Mouse (Mus musculus) hindbrain, embryonic 10.5 days (tissue): ENCODE measurements around the gene Gm1043. TPM values are rescaled to one million over a fixed set of nuclear protein-coding genes. Genes with fewer than 3 reads are reported as not detected.

Experiments used
- DNase-seq: peaks from one replicate; pipeline ENCODE4 v3.0.0-alpha.2; 2017; ENCODE audit warnings: low spot score
- H3K27ac ChIP-seq: fragments of 300-500 bp; sonication (generic); 2 replicates; pipeline ENCODE4 v1.5.1; 2016; ENCODE audit warnings: mild to moderate bottlenecking, moderate library complexity
- H3K27me3 ChIP-seq: fragments of 300-500 bp; sonication (generic); 2 replicates; pipeline ENCODE4 v1.6.1; 2016; ENCODE audit warnings: mild to moderate bottlenecking; ENCODE audit not compliant: poor library complexity, insufficient read depth, severe bottlenecking
- H3K36me3 ChIP-seq: fragments of 300-500 bp; sonication (generic); 2 replicates; pipeline ENCODE4 v1.6.1; 2016; ENCODE audit warnings: mild to moderate bottlenecking, moderate library complexity
- H3K4me1 ChIP-seq: fragments of 300-500 bp; sonication (generic); replicated peaks from 2 replicates; pipeline ENCODE4 v1.6.1; 2016; ENCODE audit warnings: mild to moderate bottlenecking
- H3K4me3 ChIP-seq: fragments of 300-500 bp; sonication (generic); 2 replicates; pipeline ENCODE4 v1.5.1; 2016; ENCODE audit warnings: mild to moderate bottlenecking, moderate library complexity
- H3K9me3 ChIP-seq: fragments of 300-500 bp; sonication (generic); 2 replicates; pipeline ENCODE4 v1.6.1; 2016; ENCODE audit warnings: mild to moderate bottlenecking, moderate library complexity
- WGBS: fragments of 180-500 bp; shearing (Covaris S2); methylation state at CpG from one replicate; pipeline ENCODE4 v1.1.7; 2016; 5-methylcytosine and 5-hydroxymethylcytosine counted together
- polyA plus RNA-seq: library from polyadenylated mRNA; unstranded; fragments of >200 nt; fragmentation: Nextera tagmentation; extraction: Ambion mirVana; gene quantifications from 2 replicates; pipeline ENCODE4 v1.2.1, GENCODE M21; 2016

Gene Gm1043
- polyA plus RNA-seq = 0.08 TPM in 1 of 2 replicates, not detected in the other

DNA sequence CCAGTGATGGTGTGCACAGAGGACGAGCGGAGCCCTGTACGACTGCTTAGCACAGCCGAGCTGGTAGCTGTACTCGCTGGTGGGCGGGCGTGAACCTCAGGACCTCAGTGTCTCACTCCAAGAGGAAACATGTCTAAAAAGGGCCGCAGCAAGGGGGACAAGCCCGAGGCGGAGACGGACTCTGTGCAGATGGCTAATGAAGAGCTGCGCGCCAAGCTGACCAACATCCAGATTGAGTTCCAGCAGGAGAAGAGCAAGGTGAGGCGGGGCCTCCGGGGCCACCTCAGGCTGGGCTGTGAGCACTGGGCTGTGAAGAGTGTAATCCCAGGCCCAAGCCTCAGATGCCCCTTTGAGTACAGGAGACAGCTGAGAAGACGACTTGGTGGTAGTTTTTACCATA lies at the start of gene Gm1043:
TSS of gene Gm1043 (plus strand) at position 130 of the 400 bp plus-strand sequence.
- Histone ChIP-seq H3K4me1 (peaks cover 13% of the 10 kb centered on the region), H3K9me3 (no peaks in the 10 kb centered on the region), H3K27ac (no peak within 1 kb of the TSS), H3K36me3 (no peaks in the 10 kb centered on the region), H3K27me3 (peaks cover 14% of the 10 kb centered on the region), H3K4me3 (no peak within 1 kb of the TSS)
- 90% methylated on average over 16 of the region's 16 CpGs for WGBS
- DNase-seq = no peak

DNA sequence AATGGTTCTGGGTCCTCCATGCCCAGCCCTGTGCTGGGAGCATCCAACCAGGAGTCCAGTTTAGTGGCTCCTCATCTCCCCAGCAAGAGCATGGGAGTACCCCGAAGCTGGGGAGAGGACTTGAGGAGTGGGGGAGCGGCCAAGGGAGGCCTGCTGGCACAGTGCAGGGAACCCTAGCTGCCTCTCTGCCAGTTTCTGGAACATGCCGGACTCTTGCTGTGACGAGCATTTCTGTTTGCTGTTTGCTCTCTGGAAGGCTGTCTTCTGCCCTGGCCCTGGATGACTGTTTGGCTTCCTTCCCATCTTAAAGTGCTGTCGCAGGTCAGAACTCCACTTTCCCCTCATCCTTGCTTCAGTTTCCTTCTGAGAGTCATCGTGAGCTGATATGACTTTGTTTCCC lies 49.3 kb upstream of the Gm1043 start:
- Histone ChIP-seq H3K9me3 (no peaks in the 10 kb centered on the region), H3K27me3 (peaks cover 19% of the 10 kb centered on the region), H3K4me3 (no peak overlapping the region), H3K27ac (no peak overlapping the region), H3K4me1 (peaks cover 6% of the 10 kb centered on the region), H3K36me3 (no peaks in the 10 kb centered on the region)
- no peak for DNase-seq
- WGBS = 88% methylated on average over 6 of the region's 6 CpGs

DNA sequence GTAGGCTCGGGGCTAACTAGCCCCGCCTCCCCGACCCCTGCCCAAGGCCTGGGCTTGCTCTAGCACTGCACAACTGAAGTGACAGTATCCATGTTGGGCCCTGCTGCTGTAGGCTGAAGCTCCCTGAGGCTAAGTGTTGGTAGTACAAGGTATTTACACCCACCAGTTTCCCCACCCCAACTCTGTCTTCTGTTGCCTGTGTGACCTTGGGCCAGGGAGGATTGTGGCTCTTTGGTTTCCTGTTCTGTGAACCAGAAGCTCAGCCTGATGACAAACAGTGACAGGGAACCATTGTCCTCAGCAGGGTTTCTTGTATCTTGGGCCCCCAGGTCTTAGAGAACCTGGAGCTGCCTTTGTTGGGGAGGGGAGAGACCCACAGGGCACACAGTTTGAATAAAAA lies 48.3 kb upstream of the Gm1043 start:
- Histone ChIP-seq H3K36me3 (no peaks in the 10 kb centered on the region), H3K27me3 (peaks cover 13% of the 10 kb centered on the region), H3K27ac (no peak overlapping the region), H3K9me3 (no peaks in the 10 kb centered on the region), H3K4me1 (peaks cover 14% of the 10 kb centered on the region), H3K4me3 (no peak overlapping the region)
- no peak for DNase-seq
- 78% methylated on average over 3 of the region's 3 CpGs for WGBS

DNA sequence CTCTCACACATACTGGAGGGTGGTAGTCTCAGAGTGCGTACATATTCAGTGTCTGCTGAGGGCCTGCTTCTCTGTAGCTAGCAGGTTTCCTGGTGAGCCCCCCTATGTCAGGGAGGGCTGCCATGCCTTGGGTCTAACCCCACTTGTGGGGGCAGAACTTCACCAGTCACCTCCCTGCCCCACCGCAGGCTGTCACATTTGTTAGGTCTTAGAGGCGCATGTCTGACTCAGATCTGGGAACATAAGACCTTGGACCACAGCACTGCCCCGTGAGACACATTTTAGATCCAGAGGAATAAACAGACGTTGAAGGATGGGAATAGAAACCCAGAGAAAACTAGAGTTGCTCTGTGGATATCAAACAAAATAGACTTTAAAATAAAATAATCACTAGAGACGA lies 45.3 kb upstream of the Gm1043 start:
- H3K27ac ChIP-seq = no peak overlapping the region
- no peak overlapping the region for H3K4me3 ChIP-seq
- WGBS = 83% methylated on average over 6 of the region's 6 CpGs
- no peaks in the 10 kb centered on the region for H3K36me3 ChIP-seq
- no peaks in the 10 kb centered on the region for H3K9me3 ChIP-seq
- peaks cover 8% of the 10 kb centered on the region; the same call in 1 of the 2 replicates for H3K27me3 ChIP-seq
- DNase-seq = no peak
- peaks cover 18% of the 10 kb centered on the region for H3K4me1 ChIP-seq

DNA sequence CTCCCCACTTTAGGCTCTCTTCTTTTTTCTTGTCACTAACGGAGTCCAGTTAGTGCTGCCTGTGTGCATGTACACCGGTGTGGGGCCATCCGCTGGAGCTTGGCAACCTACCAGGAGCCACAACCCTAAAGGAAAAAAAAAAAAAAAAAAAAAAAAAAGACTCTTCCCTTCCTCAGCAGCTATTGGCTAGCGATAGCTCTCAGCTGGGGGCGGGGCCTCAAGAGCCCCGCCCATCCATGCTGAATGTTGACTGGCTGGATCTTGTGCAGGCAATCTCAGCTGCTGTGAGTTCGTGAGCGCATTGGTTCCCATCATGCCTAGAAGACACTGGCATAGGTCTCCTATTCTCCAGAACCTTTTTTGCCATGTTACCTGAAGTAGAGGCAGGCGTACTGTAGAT lies 44.5 kb upstream of the Gm1043 start:
- Histone ChIP-seq H3K4me3 (peak overlapping the region; percentile 16; the same call in 1 of the 2 replicates), H3K27me3 (peaks cover 8% of the 10 kb centered on the region; the same call in 1 of the 2 replicates), H3K36me3 (no peaks in the 10 kb centered on the region), H3K4me1 (peaks cover 18% of the 10 kb centered on the region), H3K27ac (no peak overlapping the region), H3K9me3 (no peaks in the 10 kb centered on the region)
- no peak for DNase-seq
- WGBS = 20% methylated on average over 9 of the region's 9 CpGs

DNA sequence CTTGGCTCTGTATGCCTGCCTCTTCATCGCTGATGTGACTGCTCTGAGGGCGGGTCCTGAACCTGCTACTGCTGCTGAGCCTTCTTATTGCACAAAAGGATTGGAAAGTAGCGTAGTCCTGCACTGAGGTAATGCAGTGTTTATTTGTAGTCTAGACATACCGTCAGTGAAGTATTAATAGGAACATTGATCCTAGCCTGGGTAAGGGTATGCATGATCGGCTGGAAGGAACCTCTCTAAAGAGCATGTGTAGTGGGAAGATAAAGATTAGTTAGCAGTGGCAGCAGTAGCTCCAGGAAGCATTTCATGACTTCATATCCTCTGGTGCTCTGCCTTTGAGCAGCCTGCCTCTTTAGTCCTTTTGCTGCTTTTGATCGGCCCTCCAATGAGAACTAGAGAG lies 43.5 kb upstream of the Gm1043 start:
- no peak overlapping the region for H3K4me3 ChIP-seq
- H3K36me3 ChIP-seq = no peaks in the 10 kb centered on the region
- no peak overlapping the region for H3K27ac ChIP-seq
- DNase-seq = no peak
- peaks cover 8% of the 10 kb centered on the region; the same call in 1 of the 2 replicates for H3K27me3 ChIP-seq
- WGBS = 54% methylated on average over 6 of the region's 6 CpGs
- H3K9me3 ChIP-seq = no peaks in the 10 kb centered on the region
- H3K4me1 ChIP-seq = peaks cover 18% of the 10 kb centered on the region

DNA sequence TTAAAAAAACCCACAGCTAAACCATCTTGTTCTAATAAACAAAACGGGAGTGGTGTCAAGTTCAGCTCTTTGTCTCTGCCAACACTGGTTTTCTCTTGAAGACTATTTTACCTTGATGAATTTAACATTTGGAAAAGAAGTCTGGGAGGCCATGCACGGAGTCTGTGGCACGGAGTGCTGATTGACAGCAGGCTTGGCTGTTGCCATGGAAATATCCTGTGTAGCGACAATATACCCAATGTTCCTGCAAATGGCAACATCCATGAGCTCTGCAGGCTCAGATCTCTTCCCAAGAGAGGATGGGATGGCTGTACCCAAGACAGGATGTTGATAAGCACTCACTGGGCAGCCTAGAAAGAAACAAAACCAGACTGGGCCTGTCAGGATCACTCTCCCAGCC lies 42.2 kb upstream of the Gm1043 start:
- Histone ChIP-seq H3K27me3 (peaks cover 8% of the 10 kb centered on the region; the same call in 1 of the 2 replicates), H3K9me3 (no peaks in the 10 kb centered on the region), H3K4me1 (peaks cover 13% of the 10 kb centered on the region), H3K36me3 (no peaks in the 10 kb centered on the region), H3K27ac (no peak overlapping the region), H3K4me3 (no peak overlapping the region)
- 48% methylated on average over 4 of the region's 4 CpGs for WGBS
- DNase-seq = no peak

DNA sequence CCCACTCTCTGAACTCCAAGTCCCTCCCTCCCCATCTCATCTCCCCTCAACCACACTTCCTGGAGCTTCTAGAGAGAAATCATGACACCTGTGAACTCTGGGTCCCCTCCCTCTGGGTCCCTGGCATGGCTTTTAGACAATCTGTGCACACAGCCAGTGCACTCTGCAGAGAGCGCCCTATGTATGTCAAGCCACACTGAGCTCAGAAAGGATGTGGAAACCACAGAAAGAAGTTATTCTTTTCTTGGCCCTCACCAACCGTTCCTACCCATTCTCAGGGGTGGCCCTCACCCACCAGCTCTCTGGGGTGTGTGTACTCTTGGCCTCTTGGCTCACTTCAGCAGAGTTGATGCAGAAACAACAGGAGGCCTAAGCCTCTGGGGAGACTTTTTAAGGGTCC lies 40.4 kb upstream of the Gm1043 start:
- H3K27ac ChIP-seq = no peak overlapping the region
- H3K4me3 ChIP-seq = no peak overlapping the region
- peaks cover 13% of the 10 kb centered on the region for H3K4me1 ChIP-seq
- no peaks in the 10 kb centered on the region for H3K9me3 ChIP-seq
- 84% methylated on average over 2 of the region's 2 CpGs for WGBS
- H3K36me3 ChIP-seq = no peaks in the 10 kb centered on the region
- H3K27me3 ChIP-seq = peaks cover 8% of the 10 kb centered on the region; the same call in 1 of the 2 replicates
- DNase-seq = no peak

DNA sequence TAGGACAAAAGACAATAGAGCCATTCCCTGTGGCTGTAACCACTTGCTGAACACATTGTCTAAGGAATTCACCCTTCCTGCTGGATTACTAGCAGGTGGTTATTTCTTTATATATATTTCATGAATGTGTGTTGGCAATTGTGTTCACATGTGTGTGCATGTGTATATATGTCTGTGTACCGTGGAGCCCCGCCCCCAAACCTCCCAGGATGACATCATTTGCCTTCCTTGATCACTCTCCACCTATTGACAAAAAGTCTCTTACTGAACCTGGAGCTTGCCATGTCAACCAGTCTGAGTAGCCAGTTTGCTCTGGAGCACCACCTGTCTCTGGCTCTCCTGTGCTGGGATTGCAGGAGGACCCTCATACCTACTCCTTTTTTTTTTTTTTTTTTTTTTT lies 39.6 kb upstream of the Gm1043 start:
- Histone ChIP-seq H3K9me3 (no peaks in the 10 kb centered on the region), H3K27ac (no peak overlapping the region), H3K36me3 (no peaks in the 10 kb centered on the region), H3K4me3 (no peak overlapping the region), H3K4me1 (peaks cover 14% of the 10 kb centered on the region), H3K27me3 (peaks cover 8% of the 10 kb centered on the region; the same call in 1 of the 2 replicates)
- 86% methylated on average over 2 of the region's 2 CpGs for WGBS
- DNase-seq = no peak

DNA sequence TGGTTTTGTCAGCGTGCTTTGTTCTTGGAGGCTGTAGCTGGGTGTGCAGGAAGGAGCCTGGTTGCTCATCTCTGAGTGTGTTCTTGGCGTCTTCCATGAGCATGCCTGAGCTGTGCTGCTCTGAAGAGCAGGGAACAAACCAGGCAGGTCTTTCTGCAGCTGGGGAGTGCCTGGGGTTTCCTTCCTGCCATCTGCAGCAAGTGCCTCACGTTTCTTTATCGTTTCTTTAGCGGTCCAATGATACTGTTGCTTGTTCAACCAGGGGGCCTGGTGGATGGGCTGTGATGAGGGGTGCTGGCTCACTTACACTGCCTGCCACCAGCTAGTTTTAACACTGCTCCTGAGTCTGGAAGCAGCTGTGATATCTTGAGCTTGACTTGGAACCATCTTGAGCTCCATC lies 38.4 kb upstream of the Gm1043 start:
- Histone ChIP-seq H3K9me3 (no peaks in the 10 kb centered on the region), H3K36me3 (no peaks in the 10 kb centered on the region), H3K27me3 (0 out of 2 replicates have a peak, but pooled peaks cover 5% of the 10 kb centered on the region), H3K4me1 (peaks cover 12% of the 10 kb centered on the region), H3K27ac (no peak overlapping the region), H3K4me3 (no peak overlapping the region)
- no peak for DNase-seq
- WGBS = 58% methylated on average over 5 of the region's 5 CpGs

DNA sequence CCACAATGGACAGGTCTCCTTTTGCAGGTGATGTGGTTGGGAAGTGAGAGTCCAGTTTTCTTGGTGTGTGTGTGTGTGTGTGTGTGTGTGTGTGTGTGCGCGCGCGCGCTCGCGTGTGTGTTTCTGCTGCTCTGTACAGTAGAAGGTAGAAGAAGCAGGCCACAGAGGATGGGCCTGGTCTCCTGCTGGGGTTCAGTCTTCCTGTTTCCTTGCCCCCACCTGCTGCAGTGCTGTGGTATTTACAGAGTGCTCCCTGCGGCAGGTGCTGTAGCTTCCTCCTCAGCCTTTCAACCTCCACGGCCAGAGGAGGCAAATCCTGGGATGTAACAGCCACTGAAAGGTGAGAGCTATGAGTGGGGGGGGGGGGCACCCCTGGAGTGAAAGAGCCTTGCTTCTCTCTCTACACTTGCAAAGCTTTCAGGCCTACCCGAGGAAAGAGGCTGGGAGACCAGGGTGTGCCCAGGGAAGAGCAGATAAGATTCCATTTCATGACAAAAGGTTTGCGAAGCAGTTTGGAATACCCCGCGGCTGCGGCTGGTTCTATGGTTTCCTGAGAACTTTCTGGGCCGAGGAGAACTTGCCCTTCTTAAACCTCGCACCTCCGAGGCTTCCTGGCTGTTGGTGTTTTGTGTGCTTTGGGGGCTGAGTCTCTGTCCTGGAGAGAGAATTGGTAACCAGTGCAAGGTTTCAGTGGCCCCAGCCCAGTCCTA lies 37.8 kb upstream of the Gm1043 start:
- Histone ChIP-seq H3K9me3 (no peaks in the 10 kb centered on the region), H3K27me3 (no peaks in the 10 kb centered on the region), H3K4me3 (no peak overlapping the region), H3K36me3 (no peaks in the 10 kb centered on the region), H3K4me1 (peaks cover 12% of the 10 kb centered on the region), H3K27ac (no peak overlapping the region)
- 59% methylated on average over 17 of the region's 17 CpGs for WGBS
- DNase-seq = no peak

DNA sequence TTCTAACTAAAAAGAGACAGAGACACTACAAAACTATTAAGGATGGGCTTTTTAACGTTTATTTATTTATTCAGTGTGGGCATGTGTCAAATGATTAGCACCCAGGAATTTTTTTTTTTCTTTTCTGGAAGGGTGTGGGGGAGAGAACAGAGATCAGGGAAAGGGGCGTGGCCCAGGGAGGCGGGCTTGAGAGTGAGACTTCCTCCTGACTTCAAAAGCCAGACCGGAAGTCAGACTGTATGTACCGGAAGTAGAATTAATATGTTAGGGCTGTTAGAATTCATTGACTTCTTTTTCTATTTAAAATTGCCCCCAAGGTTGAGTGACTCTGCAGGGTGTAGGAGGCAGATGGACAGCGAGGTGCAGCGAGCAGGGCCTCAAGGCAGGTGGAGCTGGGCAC lies 37.2 kb upstream of the Gm1043 start:
- 73% methylated on average over 7 of the region's 7 CpGs for WGBS
- Histone ChIP-seq H3K4me1 (peaks cover 9% of the 10 kb centered on the region), H3K9me3 (no peaks in the 10 kb centered on the region), H3K36me3 (no peaks in the 10 kb centered on the region), H3K27me3 (no peaks in the 10 kb centered on the region), H3K4me3 (no peak overlapping the region), H3K27ac (no peak overlapping the region)
- DNase-seq = no peak

DNA sequence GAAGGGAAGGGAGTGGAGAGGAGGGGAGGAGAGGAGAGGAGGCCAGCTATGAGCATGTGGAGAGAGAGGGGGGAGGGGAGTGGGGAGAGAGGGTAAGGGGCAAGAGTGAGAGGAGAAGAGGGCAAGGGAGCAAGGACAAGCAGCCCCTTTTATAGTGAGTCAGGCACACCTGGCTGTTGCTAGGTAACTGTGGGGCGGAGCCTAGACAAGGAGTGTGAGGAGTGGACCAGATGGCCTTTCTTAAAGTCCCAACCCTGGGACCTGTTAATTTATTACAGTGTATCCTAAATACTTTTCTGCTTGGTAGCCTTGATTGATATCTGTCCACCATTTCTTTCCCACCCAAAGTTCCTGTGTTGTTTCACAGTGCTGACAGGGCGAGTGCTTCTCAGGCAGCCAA lies 36.1 kb upstream of the Gm1043 start:
- H3K27me3 ChIP-seq = no peaks in the 10 kb centered on the region
- no peak for DNase-seq
- H3K4me1 ChIP-seq = peaks cover 11% of the 10 kb centered on the region; the same call in 1 of the 2 replicates
- WGBS = 81% methylated on average over 2 of the region's 2 CpGs
- H3K27ac ChIP-seq = no peak overlapping the region
- no peaks in the 10 kb centered on the region for H3K9me3 ChIP-seq
- no peaks in the 10 kb centered on the region for H3K36me3 ChIP-seq
- H3K4me3 ChIP-seq = no peak overlapping the region
